Mouse (Mus musculus) heart, adult 8-10 months (tissue): ENCODE data around the gene Olfr1326-ps1. TPM values are rescaled to one million over a fixed set of nuclear protein-coding genes. Genes with fewer than 3 reads are reported as not detected.

Source experiments
- DNase-seq: peaks from one replicate; pipeline ENCODE4 v3.0.0; 2022; ENCODE audit warnings: low spot score
- total RNA-seq, 4 experiments: library from RNA; stranded (reverse); gene quantifications; 2 replicates each; pipeline ENCODE4 v1.2.4; 2022

Gene Olfr1326-ps1
- total RNA-seq = not detected

DNA sequence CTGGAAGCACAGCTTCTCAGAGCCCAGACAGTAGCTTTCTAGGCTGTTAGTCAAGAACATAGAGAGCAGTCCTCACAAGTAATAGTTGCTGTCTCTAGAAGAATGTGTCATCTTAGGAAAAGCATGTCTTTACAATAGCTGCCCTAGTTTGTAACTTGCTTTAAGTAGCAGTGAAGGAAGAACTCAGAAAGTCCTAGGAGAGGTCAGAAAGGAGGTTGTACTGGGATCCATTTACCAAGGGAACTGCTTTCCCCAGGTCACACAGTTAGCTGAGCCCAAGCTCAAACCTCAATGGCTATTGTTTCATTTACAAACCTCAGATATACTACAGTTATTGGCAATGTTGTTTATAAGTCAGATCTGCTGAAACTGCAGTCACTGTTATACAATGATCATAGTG lies at the start of gene Olfr1326-ps1:
Gene Olfr1326-ps1, minus strand, starts transcription at position 101 of the 400 bp plus-strand sequence.
- no peak for DNase-seq

DNA sequence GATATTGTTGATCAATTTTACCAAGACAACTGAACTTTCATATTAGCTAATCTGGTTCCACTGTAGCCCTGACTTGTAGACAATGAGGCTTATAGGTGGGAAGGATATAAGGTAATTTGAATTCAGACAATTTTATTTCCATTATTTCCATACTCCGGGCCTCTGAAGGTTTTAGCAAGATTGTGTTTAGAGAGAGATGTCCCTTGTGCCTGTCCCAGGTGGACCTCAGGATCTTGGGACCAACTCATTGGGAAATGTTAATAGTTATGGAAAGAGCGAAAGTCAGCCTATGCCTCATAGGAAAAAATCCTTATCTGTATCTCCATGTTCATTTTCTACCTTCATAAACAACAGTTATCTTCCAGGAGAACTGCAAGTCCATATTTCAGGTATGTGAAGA lies 17.7 kb upstream of the Olfr1326-ps1 start, which contains the start of gene Olfr1325:
Gene Olfr1325, plus strand, starts transcription at position 301 of the 400 bp plus-strand sequence.
- DNase-seq = no peak

Other genes with a start within 250 kb of the Olfr1326-ps1 start
- 1 to 10 TPM in 1 of 4 experiments, under 1 TPM in 3; 0.19 to 1.4 (median 0.73) TPM for gene Plxna3, start 245.8 kb downstream of the Olfr1326-ps1 start, total RNA-seq
- gene Lage3, start 221.3 kb downstream of the Olfr1326-ps1 start, total RNA-seq = 10 to 100 TPM; 24.0 to 33.2 (median 31.2) TPM
- 10 to 100 TPM; 74.3 to 82.5 (median 80.1) TPM for gene Ubl4a, start 201.7 kb downstream of the Olfr1326-ps1 start, total RNA-seq
- 1 to 10 TPM; 4.0 to 6.7 (median 5.8) TPM for gene Slc10a3, start 201.5 kb downstream of the Olfr1326-ps1 start, total RNA-seq
- gene Fam3a, start 181.6 kb downstream of the Olfr1326-ps1 start, total RNA-seq = 10 to 100 TPM; 14.7 to 20.0 (median 18.1) TPM
- 10 to 100 TPM; 46.2 to 56.3 (median 49.5) TPM for gene Ikbkg, start 181.6 kb downstream of the Olfr1326-ps1 start, total RNA-seq
- 1 to 10 TPM; 5.4 to 8.0 (median 5.8) TPM for gene G6pdx, start 145.7 kb downstream of the Olfr1326-ps1 start, total RNA-seq
- gene Gm6880, start 93.5 kb downstream of the Olfr1326-ps1 start, total RNA-seq = not detected
- not detected for gene Olfr1325, start 17.8 kb upstream of the Olfr1326-ps1 start, total RNA-seq
- under 1 TPM in 3 of 4 experiments, not detected in 1; 0.22 to 0.65 (median 0.30) TPM for gene Gm5640, start 70.7 kb upstream of the Olfr1326-ps1 start, total RNA-seq
- not detected for gene Gm6890, start 166.0 kb upstream of the Olfr1326-ps1 start, total RNA-seq